Mouse (Mus musculus) CD8-positive naive resting alpha-beta T cell, adult 2 months (primary cell): ENCODE measurements around the gene Zfp62.

Experiments
- DNase-seq, 2 experiments: peaks; one replicate each; pipeline ENCODE4 v3.0.0; 2022; ENCODE audit warnings: low read depth in 2 of 2, low spot score in 2 of 2

Gene Zfp62

DNA sequence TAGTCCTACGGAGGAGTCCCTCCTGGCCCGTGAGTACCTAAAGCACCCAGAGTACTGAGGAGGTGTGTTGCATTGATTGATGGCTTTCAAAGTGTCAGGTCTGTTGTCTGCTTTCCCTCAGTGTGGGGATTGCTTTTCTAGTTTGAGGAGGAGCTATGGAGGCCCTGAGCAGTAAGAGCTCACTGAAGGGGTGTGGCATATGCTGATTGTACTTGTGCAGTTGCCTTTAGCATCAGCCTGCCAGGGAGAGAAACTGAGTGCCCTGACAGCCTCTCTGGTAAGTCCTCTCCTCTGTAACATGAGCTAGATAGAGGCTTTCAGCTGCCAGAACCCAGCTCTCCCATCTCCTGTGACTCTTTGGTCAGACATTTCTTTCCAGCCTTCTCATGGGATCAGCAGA, 44.2 kb downstream of the Zfp62 start:
- DNase-seq: no peak

DNA sequence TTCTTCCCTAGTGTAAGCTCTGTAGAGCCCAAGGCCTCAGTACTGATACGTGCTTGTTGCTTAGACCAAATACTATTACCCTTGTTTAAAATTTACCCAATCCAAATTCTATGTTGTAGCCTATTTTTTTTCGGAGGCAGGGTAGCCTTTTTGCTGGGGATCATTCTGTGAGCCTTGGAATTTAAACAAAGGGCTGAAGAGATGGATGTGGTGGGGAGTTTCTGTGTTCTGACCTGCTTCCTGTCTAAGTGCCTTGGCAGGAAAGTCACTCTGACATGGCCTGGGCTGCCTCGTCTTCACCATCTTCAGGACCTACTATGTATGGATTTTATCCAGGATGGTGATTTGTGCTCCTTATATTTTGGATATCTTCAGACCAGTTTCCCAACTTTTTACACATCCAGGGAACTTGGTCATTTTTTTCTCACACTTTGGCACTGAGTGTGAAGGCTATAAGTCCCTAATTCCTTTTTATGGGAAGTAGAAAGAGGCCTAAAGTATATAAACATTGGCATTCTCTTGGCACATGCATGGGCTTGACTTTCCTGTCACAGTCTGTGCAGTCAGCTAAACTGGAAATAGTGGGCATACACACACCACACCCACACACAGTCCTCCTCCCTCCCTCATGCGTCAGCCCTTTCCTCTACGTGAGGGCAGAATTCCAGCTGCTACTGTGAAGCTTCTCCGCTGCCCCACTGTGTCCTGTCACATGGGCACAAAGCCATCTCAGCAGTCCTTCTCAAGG, 45.3 kb downstream of the Zfp62 start:
- no peak for DNase-seq

DNA sequence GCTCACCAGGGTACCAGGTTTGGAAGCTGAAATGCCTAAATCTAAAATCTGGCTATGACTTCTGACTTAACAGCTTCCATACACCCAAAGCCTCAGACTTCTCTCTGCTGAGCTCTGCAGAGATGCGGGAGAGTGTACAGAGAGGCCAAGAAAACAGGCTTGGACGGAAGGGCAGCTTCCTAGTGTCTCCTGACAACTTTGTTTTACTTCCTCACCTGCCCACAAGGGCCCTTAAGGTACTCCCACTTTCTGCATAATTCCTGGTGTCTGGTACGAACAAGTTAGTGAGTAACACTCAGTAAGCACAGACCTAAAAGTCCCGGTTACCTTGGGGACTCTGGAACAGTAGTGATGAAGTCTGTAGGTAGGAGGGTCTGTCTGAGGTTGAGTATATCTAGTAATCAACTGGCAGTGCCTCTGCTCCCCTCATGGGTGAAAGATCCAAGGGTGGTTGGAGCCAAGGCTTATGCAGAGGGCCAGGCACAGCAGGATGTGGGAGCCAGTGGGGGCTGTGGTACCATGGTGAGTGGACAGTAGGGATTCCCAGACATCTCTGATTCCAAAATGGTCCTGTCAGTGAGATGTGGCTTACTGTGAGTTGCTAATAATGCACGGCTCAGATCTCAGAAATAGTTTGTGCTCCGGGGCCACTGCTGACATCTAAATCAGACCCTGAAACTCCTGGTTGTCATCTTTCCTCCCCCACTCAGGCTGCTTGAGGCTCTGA, 46.0 kb downstream of the Zfp62 start:
- DNase-seq: no peak

DNA sequence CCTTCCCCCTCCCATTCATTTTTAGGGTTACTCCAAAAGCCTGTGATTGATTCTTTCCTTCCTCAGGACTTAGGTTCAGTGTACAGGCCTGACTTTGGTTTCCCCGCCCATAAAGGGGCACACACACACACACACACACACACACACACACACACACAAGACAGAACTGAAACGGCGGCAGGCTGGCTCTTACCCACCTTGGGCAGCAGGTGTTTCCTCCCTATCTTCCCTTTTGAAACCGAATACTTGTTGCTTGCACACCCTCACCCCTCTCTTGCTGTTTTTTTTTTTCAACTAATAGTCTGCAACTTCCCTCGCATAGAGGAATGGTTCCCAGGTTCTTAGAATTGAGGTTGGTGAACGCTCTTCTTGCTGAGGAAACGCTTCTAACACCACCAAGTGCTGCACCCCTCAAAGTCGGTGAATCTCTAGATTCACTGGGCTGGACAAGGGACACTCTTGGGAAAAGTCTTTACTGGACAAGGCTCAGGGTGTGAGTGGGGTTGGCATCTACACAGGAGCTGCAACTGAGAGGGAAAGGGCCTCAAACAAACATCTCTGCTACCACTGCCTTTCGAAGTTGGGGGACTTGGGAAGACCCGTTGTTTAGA, 46.8 kb downstream of the Zfp62 start:
- DNase-seq: peak; percentile 62 to 67

DNA sequence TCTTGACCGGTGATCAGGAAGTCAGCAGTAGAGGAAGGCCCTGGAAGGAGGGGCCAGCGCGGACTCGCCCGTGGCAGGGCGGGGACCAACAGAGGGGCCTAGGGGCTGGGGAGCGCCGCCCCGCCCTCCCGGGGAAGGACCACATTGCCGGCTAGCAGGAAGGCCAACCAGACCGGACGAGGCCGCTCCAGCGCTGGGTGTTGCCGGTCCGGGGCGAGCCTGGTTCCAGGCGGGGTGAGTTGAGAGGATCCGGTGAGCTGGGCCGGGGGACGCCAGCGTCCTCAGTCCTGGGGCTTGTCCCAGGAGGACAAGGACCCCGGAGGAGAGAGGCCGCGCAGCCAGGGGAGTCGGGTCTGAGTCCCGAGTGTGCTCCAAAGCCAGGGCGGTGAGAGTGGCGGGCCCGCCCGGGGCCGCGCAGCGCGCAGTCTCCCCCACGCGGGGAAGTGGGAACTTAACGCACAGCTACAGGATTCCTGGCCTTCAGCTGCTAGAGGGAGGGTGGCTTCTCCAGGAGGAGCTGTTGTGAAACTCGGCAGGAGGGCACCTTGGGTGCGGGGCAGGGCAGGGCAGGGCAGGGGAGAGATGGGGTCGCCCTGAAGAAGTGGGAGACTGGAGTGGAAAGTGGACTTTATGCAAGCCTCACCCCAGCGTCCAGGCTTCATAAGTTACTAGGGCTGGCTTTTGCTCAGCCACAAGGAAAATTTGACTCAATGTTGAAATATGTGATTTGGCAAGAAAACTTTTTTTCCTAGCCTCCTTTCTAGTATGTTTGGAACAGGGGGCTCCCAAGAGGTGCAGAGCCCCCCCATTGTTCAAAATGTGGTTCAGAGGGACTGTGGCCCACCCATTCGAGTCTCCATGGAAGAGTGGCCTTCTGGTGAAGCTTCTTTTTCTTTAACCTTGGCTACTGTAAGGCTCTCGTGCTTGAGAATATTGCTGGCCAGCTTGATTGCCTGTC, 47.6 kb downstream of the Zfp62 start:
- DNase-seq: peak; percentile 51 to 54

DNA sequence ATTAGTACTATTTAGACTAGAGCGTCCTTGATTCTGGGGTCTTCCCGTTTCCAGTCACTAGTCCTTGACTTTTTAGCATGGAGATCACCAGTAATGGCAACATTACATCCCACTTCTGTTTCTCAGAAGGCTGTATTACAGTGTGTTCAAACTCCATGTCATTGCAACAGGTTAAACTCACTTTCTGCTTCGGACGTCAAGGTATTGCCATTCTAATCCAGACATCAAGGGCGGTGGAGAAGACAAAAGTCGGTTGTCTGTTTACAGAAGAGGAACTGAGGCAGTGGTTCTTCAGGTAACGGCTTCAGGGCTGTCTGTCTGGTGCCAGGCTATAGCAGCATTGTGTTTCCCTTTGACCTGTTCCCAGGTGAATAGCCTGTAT, 48.3 kb downstream of the Zfp62 start:
- DNase-seq: no peak

DNA sequence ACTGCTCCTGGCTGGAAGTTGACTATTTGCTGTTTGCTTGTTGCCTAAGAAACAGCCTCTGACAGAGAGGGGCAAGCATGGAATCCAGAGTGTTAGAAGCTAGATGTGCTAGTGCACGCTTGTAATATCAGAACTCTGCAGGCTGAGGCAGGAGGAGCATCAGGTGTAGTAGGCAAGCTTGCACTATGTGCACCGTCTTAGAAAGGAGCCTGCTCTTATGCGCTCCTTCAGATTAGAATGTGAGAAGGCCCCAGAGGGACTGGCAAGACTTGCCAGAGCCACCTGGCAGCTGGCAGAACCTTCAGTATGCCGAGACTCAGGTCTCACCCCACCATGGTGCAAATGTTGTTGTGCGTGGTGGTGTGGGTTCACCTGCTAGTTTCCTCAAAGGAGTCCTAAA, 49.0 kb downstream of the Zfp62 start:
- DNase-seq: no peak

DNA sequence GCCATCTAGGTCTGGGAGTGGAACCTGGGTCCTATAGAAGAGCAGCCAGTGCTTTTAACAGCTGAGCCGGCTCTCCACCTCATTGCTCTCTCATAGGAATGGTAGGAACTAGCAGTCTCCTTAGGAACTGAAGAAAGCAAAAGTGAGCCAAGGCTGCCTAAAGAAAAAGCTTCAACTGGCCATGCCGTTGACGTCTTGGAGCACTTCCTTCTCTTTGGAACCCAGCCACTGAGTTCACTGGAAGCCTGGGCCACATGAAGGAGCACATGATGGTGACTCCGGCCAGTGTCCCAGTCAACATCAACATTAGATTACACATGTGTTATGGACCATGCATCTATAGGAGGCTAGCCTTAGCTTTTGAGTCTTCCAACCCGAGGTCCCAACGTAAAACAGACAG, 49.9 kb downstream of the Zfp62 start:
- no peak for DNase-seq

DNA sequence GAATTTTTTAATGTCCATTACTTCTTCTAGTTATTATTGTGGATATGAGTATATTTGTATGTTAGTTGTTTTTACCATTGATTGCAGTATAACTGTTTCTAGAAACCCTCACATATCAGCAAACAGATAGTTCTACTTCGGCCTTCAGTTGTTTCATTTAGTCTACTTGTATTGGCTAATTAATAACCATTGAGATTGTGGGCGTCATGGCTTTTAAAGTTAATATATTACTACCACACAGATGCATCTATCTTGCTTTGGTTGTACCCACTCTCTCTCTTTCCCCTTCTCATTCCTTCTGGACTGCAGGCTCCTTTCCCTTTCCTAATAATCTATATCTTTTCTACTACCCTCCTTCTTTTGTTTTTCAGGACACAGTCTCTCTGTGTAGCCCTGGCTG, 56.2 kb downstream of the Zfp62 start:
- no peak for DNase-seq

DNA sequence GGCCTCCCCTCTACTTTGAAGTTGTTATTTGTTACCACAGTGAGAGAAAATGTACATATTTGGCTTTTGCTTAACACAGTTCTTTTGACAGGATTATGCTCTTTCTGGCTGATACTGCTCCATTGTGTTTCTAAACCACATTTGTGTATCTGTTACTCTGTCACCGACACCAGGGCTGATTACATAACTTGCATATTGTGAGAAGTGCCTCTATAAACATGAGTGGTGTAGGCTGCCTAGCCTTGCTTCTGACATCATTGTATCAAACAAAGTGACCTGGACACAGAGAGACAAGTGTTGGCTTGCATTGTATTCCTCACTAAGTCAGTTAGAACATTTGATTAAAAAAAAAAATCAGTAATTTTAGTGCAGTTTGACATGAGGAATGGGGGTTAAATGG, 56.7 kb downstream of the Zfp62 start:
- DNase-seq: no peak

DNA sequence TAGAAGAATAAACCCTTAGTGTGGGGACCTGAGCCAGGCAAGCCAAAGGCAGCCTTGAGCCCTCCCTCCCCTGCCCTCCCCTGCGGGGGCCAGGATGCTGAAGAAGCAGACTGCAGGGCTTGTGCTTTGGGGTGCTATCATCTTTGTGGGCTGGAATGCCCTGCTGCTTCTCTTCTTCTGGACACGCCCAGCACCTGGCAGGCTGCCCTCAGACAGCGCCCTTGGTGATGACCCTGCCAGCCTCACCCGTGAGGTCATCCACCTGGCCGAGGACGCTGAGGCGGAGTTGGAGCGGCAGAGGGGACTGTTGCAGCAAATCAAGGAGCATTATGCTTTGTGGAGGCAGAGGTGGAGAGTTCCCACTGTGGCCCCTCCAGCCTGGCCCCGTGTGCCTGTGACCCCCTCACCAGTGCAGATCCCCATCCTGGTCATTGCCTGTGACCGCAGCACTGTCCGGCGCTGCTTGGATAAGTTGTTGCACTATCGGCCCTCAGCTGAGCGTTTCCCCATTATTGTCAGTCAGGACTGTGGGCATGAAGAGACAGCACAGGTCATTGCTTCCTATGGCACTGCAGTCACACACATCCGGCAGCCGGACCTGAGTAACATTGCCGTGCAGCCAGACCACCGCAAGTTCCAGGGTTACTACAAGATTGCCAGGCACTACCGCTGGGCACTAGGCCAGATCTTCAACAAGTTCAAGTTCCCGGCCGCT, 57.7 kb downstream of the Zfp62 start:
- no peak for DNase-seq

DNA sequence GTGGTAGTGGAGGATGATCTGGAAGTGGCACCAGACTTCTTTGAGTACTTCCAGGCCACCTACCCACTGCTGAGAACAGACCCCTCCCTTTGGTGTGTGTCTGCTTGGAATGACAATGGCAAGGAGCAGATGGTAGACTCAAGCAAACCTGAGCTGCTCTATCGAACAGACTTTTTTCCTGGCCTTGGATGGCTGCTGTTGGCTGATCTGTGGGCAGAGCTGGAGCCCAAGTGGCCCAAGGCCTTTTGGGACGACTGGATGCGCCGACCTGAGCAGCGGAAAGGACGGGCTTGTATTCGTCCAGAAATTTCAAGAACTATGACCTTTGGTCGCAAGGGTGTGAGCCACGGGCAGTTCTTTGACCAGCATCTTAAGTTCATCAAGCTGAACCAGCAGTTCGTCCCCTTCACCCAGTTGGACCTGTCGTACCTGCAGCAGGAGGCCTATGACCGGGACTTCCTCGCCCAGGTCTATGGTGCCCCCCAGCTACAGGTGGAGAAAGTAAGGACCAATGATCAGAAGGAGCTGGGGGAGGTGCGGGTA, 58.3 kb downstream of the Zfp62 start:
- DNase-seq: no peak

DNA sequence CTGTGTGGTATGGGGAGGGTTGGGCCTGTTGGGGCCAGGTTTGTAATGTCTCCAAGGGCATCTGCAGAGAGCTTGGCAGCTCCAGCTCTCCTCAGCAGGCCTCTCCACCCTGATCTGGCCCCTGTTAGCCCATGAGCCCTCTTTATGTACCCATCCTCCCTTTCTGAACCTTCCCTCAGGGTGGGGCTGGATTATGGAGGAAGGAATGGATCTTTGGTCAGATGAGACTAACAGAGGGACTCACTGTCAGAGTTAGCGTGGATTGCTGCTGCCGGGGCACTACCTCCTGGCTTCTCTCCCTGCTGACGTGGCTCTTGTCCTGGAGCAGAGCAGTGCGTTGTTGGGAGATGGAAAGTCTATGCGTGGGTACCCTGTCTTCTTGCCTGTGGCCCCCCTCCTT, 59.2 kb downstream of the Zfp62 start:
- DNase-seq: no peak

DNA sequence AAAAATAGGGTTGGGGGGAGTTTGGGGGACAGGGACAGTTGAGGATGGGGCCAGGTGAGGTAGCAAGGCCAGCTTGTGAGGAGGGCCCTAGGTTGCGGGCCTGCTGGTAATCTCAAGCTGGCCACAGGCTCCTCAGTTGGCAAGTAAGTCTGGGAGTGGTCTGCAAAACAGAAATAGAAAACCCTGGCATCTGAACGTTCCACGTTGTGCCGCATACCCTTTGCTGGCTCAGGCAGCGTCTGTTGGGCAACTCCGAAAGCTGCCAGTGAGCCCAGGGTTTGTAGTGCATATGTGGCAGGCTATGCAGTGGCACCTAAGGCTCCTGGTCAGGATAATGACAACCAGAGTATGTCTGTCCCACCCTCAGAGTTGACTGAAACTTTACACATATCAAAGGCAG, 60.1 kb downstream of the Zfp62 start:
- DNase-seq: no peak

DNA sequence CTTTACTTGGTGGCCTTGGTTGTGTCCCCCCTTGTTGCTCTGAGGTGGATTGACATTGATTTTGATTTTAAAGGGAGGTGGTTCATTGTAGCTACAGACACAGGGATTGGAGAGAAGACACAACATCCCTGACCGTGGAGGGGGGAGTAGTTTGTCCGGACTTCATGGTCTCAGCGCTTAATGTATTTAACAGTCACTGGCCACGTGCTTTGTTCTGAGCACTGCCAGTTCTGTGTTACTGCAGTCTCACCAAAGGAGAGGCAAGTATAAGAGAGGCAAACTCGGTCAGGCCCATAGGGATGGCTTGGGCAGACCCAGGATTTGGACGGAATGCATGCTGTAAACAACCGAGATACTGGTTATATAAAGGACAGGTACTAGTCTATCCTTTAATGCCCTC, 61.0 kb downstream of the Zfp62 start:
- no peak for DNase-seq

DNA sequence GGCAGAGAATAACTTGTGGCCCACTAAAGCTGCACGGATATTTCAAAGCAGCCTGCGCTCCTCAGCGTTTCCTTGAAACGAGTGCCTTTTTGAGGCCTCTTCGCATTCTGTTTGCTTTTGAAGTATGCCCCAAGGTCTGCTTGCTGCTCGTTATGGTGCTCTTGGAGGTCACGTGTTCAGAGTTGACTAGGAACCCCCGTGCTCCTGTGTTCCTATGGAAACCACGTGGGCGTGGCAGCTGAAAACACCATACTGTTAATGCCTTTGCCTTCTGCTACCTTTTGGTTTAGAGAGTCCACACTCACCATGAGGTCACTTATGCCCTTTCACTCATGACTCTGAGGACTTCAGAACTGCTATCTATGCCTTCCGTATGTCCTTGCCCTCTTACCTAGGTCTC, 61.5 kb downstream of the Zfp62 start:
- DNase-seq: no peak

DNA sequence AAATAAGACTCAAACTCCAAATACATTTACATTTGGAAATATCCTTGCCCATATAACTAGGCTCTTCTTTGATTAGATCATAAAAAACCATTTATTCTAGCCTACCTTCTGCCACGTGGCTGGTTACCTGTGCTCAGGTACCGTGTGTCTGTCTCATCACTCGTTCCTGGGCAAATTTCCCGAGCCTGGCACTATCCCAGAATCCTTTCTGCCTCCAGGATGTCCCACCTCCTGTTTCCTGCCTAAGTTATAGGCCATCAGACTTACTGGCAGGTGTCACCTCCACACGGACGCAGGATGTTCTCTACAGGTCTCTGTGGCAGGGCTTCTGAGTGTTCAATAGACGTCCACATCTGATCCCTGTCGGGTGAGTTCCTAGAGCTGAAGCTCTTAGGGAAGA, 62.0 kb downstream of the Zfp62 start:
- DNase-seq: no peak

DNA sequence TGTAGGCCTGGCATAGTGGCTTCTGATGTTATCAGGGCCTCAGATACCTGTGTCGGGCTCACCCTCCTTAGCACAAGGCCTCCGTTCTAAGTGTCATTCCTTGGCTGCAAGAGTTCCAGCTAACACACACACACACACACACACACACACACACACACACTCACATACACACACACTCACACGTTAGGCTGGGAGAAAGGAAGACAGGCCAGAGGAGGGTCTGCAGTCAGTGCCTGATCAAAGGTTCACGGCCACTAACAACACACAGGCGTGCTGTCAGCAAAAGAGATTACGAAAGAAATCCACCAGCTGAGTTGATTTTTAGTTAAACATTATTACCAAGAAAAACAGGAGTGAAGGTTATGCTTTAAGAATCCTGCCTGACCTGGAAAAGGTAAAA, 63.6 kb downstream of the Zfp62 start:
- no peak for DNase-seq

DNA sequence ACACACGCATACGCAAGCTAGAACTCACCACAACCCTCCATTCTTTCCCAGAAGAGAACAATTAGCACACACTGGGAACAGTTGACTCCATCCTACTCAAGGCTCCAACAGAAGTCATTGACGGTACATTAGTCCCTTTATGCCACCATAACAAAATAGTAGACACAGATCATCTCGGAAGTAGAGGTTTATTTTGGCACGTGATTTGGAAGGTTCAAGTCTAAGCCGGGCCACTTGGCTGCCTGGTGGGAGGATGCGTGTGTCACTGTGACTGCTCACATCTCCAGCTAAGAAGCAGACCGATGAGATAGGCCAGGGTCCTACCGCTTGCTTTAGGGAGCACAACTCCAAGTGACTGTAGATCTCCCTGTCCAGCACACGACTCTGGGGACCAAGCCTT, 64.2 kb downstream of the Zfp62 start:
- DNase-seq: no peak

DNA sequence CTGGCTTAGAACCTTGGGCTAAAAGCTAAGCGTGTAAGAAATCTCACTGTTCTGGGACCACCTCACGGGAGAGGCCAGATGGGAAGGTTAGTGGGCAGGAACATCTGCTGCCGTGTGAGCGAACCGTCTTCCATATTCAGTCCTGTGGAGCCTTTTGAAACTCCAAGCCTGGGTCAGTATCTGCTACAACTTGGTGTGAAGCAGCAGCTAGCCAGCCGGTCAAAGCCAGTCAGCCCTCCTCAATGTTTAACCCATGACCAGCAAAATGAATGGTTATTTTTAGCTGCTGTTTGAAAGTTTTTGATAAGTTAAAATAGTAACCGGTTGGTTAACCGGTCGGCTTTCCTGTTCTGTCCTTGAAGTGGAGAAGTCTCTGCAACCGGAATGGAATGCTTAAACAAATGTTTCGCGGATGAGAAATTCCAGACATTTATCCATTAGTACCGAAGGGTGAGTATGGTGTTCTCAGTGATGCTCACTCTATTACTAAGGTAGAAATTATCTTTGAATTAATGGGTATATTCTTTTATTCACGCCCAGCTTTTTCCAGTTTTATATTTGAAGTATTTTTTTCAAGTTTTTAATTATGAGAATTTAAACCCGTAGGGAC, 65.0 kb downstream of the Zfp62 start:
- DNase-seq: no peak
